Mouse (Mus musculus) frontal cortex, adult (tissue): Measurements from ENCODE around the gene Tmeff1.
A peak's percentile ranks its signal among the peaks of the same experiment; 100 is the strongest.

ENCODE experiments used
- ATAC-seq: cut with Nextera tagmentation; 2 replicates; pipeline ENCODE4 v1.9.2; 2017; ENCODE audit warnings: mild to moderate bottlenecking, moderate library complexity, mixed read lengths; ENCODE audit not compliant: low TSS enrichment

Gene Tmeff1

GRCm38 (mm10) chr4:48622246-48622645, 37.3 kb downstream of the Tmeff1 start:
- ATAC-seq = no peak

- no peak for ATAC-seq
These were observed 38.0 kb downstream of the Tmeff1 start for GRCm38 (mm10) chr4:48622946-48623345.

- ATAC-seq = no peak
These were observed 40.0 kb downstream of the Tmeff1 start for GRCm38 (mm10) chr4:48624961-48625360.

- ATAC-seq = no peak
These were observed 40.9 kb downstream of the Tmeff1 start for GRCm38 (mm10) chr4:48625836-48626235.

DNA sequence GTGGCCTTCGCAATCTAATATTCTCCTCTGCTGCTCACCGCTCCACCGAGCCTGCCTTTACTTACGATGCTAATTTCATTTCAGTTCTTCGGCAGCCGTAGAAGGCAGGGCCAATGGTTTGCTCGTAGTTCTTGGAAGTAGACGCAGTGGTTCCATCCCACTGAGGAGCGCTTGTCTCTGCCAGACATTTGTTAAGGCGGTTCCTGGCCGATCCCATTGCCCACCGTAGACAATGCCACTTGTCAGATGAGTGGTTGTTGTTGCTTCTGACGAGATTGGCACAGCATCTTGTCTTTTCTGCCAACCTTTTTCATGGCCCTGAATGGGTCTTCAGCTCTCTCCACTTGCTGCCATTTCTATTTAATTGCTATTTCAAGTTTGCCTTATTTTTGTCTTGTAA, 44.5 kb downstream of the Tmeff1 start:
- ATAC-seq = peak; percentile 57

DNA sequence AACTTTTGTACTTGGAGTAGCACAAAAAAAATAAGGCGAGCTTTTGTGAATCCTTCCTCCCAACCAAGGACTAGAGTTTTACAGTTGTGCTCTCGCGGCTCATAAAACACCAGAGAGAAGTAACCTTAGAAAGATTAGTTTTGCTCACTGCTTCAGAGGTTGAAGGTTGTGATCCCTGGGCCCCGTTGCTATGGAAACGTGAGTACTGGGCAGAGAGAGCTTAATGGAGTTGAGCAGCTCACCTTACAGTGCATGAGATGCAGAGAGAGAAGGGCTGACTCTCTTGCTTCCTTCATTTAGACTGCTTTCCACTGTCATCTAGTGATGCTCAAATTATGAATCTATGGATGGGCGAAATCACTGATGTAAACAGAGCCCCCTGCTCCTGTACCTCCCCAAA, 48.6 kb downstream of the Tmeff1 start:
- no peak for ATAC-seq

- ATAC-seq = no peak
These were observed 49.1 kb downstream of the Tmeff1 start for GRCm38 (mm10) chr4:48634058-48634457.

GRCm38 (mm10) chr4:48636831-48637230, 51.9 kb downstream of the Tmeff1 start:
- no peak for ATAC-seq

DNA sequence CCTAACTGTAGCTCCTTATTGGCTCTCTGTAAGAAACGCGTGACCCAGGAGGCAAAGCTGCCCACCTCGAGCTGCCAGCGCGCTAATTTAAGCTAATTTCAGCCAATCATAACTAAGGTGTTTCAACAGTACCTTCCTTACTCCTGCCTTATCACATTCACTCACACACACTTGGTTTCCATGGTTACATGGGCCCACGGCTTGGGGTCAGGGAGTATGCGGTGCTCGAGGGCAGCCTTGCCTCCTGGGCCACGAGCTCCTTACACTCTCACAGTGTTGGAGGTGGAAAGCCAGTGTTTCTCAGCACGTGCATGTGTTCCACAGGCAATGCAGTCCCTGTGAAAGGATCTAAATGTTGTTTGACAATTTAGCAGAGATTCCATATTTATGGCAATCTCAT, 53.2 kb downstream of the Tmeff1 start:
- no peak; the same call in 1 of the 2 replicates for ATAC-seq

- ATAC-seq = no peak
These were observed 54.5 kb downstream of the Tmeff1 start for GRCm38 (mm10) chr4:48639503-48639902.

DNA sequence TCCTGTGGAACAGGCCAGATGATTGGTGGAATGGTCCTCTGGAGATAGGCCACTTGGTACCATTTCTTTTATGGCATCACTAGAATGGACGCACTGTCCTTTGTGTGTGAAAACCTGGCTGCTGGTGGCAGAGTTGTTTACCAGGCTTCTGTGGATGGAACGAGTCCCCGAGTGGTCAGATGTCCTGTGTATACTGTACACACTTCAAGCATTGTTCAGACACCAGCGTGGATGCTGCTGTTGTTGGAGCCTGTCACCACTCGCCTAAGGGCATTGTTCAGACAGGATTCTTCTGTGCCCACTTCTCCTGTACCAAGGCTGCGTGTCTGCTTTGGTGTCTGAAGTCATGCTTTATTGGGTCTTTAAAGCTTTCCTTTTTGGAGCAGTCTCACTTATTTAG, 58.8 kb downstream of the Tmeff1 start:
- ATAC-seq = peak; percentile 79

DNA sequence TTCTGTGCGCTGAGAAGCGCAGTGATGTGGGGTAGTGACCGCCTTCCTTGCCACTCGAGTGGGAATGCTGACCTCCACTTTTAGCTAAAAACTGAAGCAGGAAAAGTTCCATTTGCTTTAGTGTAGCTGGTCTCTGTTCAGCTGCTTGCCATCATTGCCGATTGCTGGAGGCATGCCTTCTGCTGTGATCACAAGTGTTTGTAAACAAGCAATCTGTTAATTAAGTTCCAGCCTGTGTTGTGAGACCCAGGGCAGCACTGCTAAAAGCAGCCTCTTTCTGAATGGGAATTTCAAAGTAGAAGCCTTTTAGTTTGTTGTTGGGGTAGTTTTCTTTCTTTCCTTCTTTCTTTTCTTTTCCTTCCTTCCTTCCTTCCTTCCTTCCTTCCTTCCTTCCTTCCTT, 61.2 kb downstream of the Tmeff1 start:
- ATAC-seq = no peak

GRCm38 (mm10) chr4:48650617-48651360, 65.8 kb downstream of the Tmeff1 start:
- ATAC-seq = peak; percentile 83

- ATAC-seq = no peak
These were observed 69.1 kb downstream of the Tmeff1 start for GRCm38 (mm10) chr4:48654118-48654517.

- ATAC-seq = no peak
These were observed 71.6 kb downstream of the Tmeff1 start for GRCm38 (mm10) chr4:48656530-48656929.

GRCm38 (mm10) chr4:48660144-48660543, 75.2 kb downstream of the Tmeff1 start:
- ATAC-seq = no peak

- peak; percentile 75 for ATAC-seq
These were observed 75.9 kb downstream of the Tmeff1 start for GRCm38 (mm10) chr4:48660619-48661575.

- ATAC-seq = no peak
These were observed 78.3 kb downstream of the Tmeff1 start, which contains the start of gene Cavin4 for GRCm38 (mm10) chr4:48663271-48663670. Gene Cavin4 (plus strand): TSS chr4:48663514.

DNA sequence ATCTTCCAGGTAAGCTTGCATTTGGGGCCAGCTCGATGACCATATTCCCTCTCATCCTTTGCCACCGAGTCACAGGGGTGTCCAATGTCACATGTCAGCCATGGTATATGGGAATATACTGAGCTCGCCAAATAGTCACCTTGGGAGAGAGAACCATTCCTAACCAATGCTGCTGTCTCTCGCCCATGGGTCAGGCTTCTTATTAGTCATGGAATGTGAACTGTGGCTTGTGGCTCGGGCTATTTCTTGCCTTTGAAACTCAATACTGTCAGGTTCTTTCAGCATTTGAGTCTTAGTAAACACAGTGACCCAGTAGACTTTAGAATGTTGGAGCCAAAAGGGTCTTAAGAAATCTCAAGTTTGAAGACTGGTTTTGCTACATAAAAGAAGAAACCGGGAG, 79.0 kb downstream of the Tmeff1 start:
- no peak for ATAC-seq

DNA sequence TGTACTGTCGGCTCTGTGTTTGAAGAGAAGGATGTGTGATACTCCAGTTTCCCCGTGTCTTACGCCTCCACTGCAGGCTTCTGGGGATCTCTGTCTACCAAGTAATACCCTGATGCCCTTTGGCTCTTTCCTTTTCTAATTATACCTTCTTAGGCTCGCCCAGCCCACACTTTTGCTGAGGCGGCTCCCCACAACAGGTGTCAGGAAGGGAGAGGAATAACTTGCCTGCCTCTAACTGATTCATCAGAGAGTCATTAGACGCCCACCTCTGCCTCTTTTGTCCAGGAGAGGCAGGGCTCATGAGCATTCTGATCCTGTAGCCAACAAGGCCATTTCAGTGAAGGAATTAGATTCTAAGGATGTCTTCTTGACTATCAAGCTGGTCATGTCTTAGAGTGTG, 82.3 kb downstream of the Tmeff1 start:
- ATAC-seq = no peak

DNA sequence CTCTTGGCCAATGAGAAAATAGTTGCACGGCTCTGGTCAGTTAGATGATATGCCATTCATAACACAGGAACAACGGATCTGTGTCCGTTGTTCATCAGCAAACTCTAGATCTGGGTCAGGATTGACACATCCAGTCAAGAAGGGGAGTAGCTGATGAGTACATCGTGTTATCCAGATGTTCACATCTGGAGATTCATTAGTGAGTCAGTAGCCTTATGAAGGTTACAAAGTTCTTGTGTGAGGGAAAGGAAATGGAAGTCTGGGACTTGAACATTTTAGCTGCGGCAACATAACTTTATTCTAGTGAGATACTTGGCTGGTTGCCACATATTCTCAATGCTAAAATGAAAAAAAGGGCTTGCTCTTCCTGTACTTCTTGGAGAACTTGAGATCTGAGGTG, 87.9 kb downstream of the Tmeff1 start:
- no peak for ATAC-seq

- ATAC-seq = no peak
These were observed 89.4 kb downstream of the Tmeff1 start for GRCm38 (mm10) chr4:48674412-48674811.
